Mouse (Mus musculus): ENCODE results near the gene Znrf3. TPM values are rescaled to one million over a fixed set of nuclear protein-coding genes. Genes with fewer than 3 reads are reported as not detected.
A peak's percentile ranks its signal among the peaks of the same experiment; 100 is the strongest.

Znrf3 gene
- polyA plus RNA-seq, 1 experiment = 0.30 TPM

DNA sequence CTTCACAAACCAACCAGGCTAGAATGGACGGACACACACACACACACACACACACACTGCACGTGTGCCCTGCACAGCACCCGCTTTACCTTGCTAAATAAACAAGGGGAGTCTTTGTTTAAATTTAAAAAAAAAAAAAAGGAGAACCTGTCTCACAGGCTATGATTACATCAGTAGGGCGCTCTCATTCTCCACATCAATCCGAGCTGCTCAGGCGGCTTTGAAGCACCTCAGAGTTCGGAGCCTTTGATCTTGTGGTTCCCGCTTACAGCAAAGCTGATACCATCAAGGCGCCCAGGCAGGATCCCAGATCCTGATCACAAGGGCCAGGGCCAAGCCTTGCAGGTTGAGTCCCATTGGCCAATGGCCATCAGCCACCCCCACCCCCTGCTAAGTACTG lies 33.1 kb downstream of the Znrf3 start:
- 0 out of 2 replicates have a peak, but pooled peaks cover 2% of the 10 kb centered on the region for H3K9me3 ChIP-seq
- no peaks in the 10 kb centered on the region for H3K27me3 ChIP-seq (replicated peaks)
- H3K36me3 ChIP-seq (replicated peaks; ENCODE audit: low read length) = no peaks in the 10 kb centered on the region
- TF ChIP-seq GATA1 (IDR thresholded peaks at IDR 0.05; ENCODE audit: borderline replicate concordance, low read length) (no peak), FLI1 (IDR thresholded peaks at IDR 0.05; ENCODE audit: low read length) (no peak)
- no peak overlapping the region for H3K4me3 ChIP-seq (replicated peaks)
- H3K4me1 ChIP-seq = peaks cover 4% of the 10 kb centered on the region

DNA sequence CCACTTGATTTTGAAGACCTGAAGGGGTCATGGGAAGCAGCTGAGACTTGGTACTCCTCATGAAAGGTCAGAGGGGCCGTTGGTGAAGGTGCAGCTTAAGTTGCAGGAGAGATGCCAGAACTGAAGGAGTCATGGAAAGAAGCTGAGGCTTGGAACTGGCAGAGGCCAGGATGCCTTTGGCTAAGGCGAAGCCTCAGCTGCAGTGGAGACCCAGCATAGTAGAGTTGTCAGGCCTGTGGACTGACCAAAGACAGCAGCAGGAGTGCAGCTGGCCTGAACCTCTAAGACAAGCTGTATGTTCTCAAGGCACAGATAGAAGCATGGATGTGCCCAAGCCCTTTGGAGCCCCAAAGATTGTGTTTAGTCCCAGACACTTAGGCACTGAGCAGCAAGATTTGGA lies 40.5 kb downstream of the Znrf3 start:
- H3K36me3 ChIP-seq (replicated peaks; ENCODE audit: low read length) = no peaks in the 10 kb centered on the region
- no peak overlapping the region for H3K4me3 ChIP-seq (replicated peaks)
- TF ChIP-seq FLI1 (IDR thresholded peaks at IDR 0.05; ENCODE audit: low read length) (no peak), GATA1 (IDR thresholded peaks at IDR 0.05; ENCODE audit: borderline replicate concordance, low read length) (no peak)
- H3K4me1 ChIP-seq = peaks cover 5% of the 10 kb centered on the region; the same call in 1 of the 2 replicates
- peaks cover 2% of the 10 kb centered on the region for H3K27me3 ChIP-seq (replicated peaks)
- H3K9me3 ChIP-seq = no peaks in the 10 kb centered on the region

DNA sequence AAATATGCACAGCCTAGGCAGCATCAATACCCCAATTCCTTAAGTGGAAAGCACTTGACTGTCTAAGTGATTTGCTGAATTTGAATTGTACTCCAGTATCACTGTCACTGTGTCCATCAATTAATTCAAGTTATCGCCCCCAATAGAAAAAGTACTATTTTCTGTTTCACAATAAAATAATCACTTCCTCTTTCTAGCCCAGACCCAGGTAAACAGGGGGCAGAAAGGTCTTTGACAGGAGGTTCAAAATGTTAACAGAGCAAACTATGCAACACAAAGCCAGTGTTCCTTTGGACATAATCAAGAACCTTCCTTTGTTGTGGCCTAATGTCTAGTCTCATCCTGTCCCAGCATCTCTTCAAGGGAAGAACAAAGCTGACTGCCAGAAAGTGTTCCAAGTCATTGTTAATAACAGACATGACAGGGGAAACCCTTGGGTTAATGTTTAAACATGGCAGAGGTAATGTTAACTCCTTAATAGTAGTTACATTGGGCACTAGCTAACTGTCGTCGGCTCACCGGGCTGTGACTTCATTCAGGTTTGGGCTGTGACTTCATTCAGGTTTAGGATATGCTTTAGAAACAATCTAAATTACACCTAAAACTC lies 42.4 kb downstream of the Znrf3 start:
- no peaks in the 10 kb centered on the region for H3K9me3 ChIP-seq
- H3K4me3 ChIP-seq (replicated peaks) = no peak overlapping the region
- no peak for TF ChIP-seq FLI1 (IDR thresholded peaks at IDR 0.05; ENCODE audit: low read length)
- no peak for TF ChIP-seq GATA1 (IDR thresholded peaks at IDR 0.05; ENCODE audit: borderline replicate concordance, low read length)
- H3K27me3 ChIP-seq (replicated peaks) = peaks cover 2% of the 10 kb centered on the region
- H3K36me3 ChIP-seq (replicated peaks; ENCODE audit: low read length) = no peaks in the 10 kb centered on the region
- H3K4me1 ChIP-seq = peaks cover 5% of the 10 kb centered on the region; the same call in 1 of the 2 replicates

DNA sequence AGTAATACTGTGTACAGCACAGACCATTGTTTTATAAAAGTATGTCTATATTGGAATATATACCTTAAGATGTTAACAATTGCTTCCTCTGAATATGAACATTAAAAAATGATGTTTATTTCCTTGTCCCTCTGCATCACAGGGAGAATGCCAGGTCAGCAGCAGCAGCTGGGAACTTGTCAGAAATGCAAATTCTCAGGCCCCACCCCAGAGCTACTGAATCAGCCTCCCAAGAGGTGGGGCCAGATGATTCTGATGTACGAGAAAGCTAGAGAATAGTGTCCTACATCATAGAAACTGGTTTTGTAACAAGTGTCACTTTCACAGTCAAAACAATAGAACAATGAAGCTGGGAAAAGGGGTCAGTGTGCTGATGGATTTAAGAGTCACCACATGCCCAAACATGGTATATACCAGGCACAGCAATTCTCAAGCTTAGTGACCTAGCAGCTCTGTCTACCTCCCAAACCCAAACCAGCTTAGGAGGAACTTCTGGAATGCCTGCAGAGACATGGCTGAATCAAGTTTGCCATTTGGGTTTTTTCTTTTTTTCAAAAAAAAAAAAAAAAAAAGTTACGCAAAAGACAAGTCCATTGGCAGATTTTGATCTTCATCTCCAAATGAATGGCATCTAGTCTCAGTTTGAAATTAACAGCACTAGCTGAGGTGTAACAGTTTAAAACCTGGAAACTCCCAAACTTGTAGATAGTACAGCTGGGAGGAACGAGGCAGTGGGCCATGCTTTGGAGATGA lies 46.2 kb downstream of the Znrf3 start:
- H3K36me3 ChIP-seq (replicated peaks; ENCODE audit: low read length) = no peaks in the 10 kb centered on the region
- no peaks in the 10 kb centered on the region for H3K27me3 ChIP-seq (replicated peaks)
- H3K9me3 ChIP-seq = no peaks in the 10 kb centered on the region
- peaks cover 5% of the 10 kb centered on the region; the same call in 1 of the 2 replicates for H3K4me1 ChIP-seq
- TF ChIP-seq GATA1 (IDR thresholded peaks at IDR 0.05; ENCODE audit: borderline replicate concordance, low read length) = no peak
- no peak overlapping the region for H3K4me3 ChIP-seq (replicated peaks)

DNA sequence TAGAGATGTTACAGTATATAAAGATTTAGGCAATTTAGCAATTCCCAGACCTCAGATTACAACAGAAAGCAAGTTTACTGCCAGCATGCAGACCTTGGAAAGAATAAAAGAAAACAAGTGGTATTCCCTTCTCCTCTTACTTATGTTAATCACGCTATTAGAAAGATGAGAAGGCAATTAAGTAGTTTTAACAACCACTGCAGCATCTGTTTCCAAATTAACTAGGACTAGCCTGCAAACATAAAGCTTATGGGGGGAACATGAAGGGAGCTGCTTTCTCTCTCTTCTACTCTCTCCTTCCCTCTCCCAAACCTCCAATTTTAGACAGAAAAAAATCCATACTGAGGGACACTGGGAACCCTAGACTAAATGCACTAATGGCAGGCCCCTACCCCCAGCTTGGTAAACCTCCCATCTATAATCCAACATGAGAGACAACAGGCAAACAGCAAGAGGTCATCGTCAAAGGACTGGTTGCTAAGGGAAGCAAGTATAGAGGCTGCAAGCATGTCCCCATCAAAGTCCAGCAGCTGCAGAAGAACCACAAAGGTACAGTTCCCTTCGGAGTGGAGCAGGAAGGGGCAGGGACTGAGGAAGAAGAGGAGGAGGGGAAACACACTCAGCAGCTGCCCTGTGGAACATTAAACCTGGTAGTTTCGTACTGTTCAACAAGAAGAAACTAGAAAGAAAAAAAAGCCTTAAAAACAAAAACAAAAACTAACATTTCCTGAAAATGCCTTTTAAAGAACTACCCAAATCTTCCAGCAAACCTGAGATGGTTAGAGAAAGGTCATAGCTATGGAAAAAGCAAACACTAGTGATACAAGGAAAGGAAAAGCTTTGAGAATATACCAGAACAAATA lies 53.4 kb downstream of the Znrf3 start:
- no peaks in the 10 kb centered on the region for H3K9me3 ChIP-seq
- no peak overlapping the region for H3K4me3 ChIP-seq (replicated peaks)
- H3K4me1 ChIP-seq = peaks cover 7% of the 10 kb centered on the region
- H3K27me3 ChIP-seq (replicated peaks) = no peaks in the 10 kb centered on the region
- no peak for TF ChIP-seq FLI1 (IDR thresholded peaks at IDR 0.05; ENCODE audit: low read length)
- no peaks in the 10 kb centered on the region for H3K36me3 ChIP-seq (replicated peaks; ENCODE audit: low read length)

DNA sequence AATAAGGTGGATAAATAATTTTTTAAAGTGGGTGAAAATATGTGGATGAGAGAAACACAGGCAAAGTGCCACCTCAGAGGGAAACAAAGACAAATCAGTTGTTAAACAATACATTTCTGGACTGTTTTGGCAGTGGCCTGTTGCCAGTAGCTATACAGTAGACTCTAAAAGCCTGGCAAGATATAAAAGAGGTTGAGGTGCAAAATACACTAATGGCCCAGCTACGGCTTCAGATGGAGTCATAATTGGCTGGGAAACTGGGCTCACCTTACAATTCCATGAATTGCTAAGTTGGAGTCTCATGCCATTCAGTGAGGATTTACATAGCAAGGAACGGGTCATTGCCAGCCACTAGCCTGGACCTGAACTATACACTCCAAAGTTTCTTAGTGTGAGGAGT lies 62.0 kb downstream of the Znrf3 start:
- Histone ChIP-seq H3K9me3 (no peaks in the 10 kb centered on the region), H3K4me3 (replicated peaks) (no peak overlapping the region), H3K27me3 (replicated peaks) (no peaks in the 10 kb centered on the region), H3K36me3 (replicated peaks; ENCODE audit: low read length) (no peaks in the 10 kb centered on the region), H3K4me1 (peaks cover 3% of the 10 kb centered on the region; the same call in 1 of the 2 replicates)
- TF ChIP-seq FLI1 (IDR thresholded peaks at IDR 0.05; ENCODE audit: low read length) = no peak
- TF ChIP-seq GATA1 (IDR thresholded peaks at IDR 0.05; ENCODE audit: borderline replicate concordance, low read length) = no peak

DNA sequence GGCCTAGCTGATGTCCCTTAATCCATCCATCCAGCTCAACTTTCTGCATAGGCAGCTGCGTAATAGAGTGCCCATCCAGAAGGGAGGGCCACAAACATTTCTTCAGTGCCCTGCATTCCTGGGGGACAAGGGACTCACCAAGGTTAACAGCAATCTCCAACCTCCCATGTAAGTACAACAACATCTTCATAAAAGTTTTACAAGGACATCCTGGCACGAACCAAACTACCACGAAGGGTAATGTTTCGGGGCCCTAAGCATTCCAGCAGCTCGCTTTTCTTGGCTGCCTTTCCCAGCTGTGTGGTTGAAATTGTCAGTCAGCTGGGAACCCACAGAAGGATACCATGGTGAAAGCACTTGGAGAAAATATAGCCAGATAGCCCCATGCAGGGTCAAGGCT lies 63.4 kb downstream of the Znrf3 start:
- TF ChIP-seq GATA1 (IDR thresholded peaks at IDR 0.05; ENCODE audit: borderline replicate concordance, low read length) = no peak
- H3K27me3 ChIP-seq (replicated peaks) = no peaks in the 10 kb centered on the region
- H3K4me1 ChIP-seq = peaks cover 11% of the 10 kb centered on the region
- H3K36me3 ChIP-seq (replicated peaks; ENCODE audit: low read length) = no peaks in the 10 kb centered on the region
- no peaks in the 10 kb centered on the region for H3K9me3 ChIP-seq
- H3K4me3 ChIP-seq (replicated peaks) = no peak overlapping the region

DNA sequence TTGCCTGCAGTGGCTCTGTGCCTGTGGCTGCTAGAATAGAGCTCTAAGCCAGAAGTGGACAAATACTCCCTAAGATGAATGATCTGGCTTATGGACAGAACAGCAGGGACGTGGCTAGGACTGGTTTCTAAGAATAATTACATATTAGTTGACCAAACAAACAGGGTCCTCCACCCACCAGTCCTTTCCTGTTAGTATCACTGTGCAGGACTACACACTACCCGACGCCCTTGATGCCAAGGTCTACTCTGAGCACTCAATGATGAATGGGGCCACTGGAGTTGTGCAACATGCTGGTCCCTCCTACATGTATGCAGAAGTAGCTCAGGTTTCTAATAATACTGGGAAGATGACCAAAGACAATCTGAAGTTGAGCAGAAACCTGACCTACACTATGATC lies 64.4 kb downstream of the Znrf3 start:
- peaks cover 11% of the 10 kb centered on the region for H3K4me1 ChIP-seq
- no peak for TF ChIP-seq GATA1 (IDR thresholded peaks at IDR 0.05; ENCODE audit: borderline replicate concordance, low read length)
- no peak for TF ChIP-seq FLI1 (IDR thresholded peaks at IDR 0.05; ENCODE audit: low read length)
- no peaks in the 10 kb centered on the region for H3K36me3 ChIP-seq (replicated peaks; ENCODE audit: low read length)
- H3K27me3 ChIP-seq (replicated peaks) = no peaks in the 10 kb centered on the region
- H3K4me3 ChIP-seq (replicated peaks) = no peak overlapping the region
- no peaks in the 10 kb centered on the region for H3K9me3 ChIP-seq

DNA sequence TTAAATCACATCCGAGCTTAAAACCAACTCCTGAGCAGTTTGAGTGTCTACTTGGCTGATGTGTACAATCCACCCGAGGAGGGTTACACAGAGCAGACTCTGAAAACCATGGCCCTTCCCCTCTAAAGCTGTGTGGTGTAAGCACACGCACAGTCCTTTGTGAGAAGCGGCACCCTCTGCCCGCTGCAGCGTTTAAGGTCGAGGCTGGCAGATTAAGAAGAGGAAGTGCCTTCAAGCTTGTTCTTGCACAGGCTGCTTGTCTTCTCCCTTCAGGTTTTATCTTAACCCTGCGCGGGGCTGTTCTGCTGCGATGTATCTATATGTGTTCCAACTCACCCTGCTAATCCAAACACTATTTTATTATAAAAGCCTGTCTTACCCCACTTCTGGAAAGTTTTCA lies 75.5 kb downstream of the Znrf3 start:
- Histone ChIP-seq H3K4me3 (replicated peaks) (peak overlapping the region; percentile 84), H3K4me1 (peaks cover 21% of the 10 kb centered on the region), H3K36me3 (replicated peaks; ENCODE audit: low read length) (no peaks in the 10 kb centered on the region), H3K27me3 (replicated peaks) (no peaks in the 10 kb centered on the region), H3K9me3 (no peaks in the 10 kb centered on the region)
- TF ChIP-seq GATA1 (IDR thresholded peaks at IDR 0.05; ENCODE audit: borderline replicate concordance, low read length) (no peak), FLI1 (IDR thresholded peaks at IDR 0.05; ENCODE audit: low read length) (no peak)

DNA sequence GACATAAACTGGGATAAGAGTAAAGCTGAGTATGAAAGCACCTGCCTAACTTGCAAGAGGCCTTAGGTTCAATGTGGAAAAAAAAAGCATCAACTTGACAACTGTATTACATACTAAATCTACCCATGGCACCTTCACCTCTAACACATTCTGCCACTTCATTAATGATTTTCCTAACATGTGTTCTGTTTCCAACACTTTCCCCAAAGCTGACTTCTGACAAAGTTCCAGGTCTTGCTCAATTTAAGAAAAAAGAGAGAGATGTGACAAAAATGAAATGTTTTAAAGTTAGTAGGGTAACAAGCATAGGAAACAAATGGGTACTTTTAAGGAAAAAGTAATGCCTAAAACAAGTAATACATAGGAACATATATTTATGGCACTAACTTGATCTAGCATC lies 76.2 kb downstream of the Znrf3 start:
- Histone ChIP-seq H3K27me3 (replicated peaks) (no peaks in the 10 kb centered on the region), H3K36me3 (replicated peaks; ENCODE audit: low read length) (no peaks in the 10 kb centered on the region), H3K9me3 (no peaks in the 10 kb centered on the region), H3K4me1 (peaks cover 18% of the 10 kb centered on the region), H3K4me3 (replicated peaks) (no peak overlapping the region)
- TF ChIP-seq FLI1 (IDR thresholded peaks at IDR 0.05; ENCODE audit: low read length) (no peak), GATA1 (IDR thresholded peaks at IDR 0.05; ENCODE audit: borderline replicate concordance, low read length) (no peak)

Data from megakaryocyte, embryonic 14.5 days (primary cell).